Mouse (Mus musculus) natural killer cell, adult 2 months (primary cell): ENCODE measurements around the gene Myom1.

Experiments
- DNase-seq, 2 experiments: peaks; one replicate each; pipeline ENCODE4 v3.0.0; 2022; ENCODE audit warnings: low spot score in 2 of 2

Myom1 gene

DNA sequence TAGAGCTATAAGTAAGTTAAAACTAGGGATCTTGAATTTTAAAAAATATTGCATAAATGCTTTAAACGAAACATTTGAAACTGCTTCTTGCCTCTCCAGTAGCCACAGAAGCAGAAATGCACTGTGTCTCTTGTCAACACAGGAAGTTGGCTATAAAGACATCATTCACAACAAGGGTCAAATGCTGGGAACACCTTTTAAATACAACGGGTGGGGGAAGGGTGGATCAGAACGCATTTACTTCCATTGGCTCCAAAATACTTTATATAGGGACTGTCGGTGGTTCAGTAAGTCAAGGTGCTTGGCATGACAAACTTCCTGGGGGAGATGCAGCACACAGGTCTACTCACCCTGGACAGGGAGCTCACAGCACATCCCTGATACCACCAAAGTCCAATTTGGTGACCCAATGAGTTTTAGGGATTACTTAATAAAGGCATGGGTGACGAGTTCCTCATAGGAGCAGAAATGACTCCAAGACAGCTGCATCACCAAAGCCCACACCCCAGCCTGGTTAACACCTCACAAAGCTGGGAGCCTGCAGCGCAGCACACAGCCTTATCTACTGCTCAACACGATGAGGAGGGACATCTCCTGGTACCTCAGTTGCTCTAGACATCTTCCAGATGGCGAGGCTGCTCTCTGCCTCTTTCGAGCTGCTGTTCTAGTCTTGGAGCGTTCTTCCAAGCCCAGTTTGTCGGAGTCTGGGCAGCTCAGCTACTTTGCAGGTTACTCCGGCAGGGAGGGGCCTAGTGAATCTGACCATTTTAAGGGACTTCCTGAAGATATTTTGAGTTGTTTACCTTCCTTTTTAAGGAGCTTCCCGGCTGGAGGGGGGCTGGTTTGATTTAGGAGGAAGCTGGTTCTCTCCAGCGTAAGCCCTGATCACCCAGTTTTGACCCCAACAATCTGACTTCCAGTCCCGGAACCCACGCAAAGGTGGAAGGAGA is 134.2 kb downstream of the Myom1 start:
- DNase-seq, result no peak

DNA sequence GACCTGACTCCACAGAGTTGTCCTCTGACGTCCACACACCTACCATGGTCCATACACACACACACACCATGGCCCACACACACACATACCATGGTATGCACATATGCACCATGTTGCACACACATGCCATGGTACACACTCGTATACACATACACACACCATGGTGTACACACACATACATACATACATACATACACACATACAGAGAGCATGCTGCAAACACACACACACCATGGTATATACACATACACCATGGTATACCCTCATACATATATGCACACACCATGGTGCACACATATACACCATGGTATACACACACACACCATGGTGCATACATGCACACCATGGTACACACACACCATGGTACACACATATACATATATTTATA is 134.9 kb downstream of the Myom1 start:
- no peak for DNase-seq

DNA sequence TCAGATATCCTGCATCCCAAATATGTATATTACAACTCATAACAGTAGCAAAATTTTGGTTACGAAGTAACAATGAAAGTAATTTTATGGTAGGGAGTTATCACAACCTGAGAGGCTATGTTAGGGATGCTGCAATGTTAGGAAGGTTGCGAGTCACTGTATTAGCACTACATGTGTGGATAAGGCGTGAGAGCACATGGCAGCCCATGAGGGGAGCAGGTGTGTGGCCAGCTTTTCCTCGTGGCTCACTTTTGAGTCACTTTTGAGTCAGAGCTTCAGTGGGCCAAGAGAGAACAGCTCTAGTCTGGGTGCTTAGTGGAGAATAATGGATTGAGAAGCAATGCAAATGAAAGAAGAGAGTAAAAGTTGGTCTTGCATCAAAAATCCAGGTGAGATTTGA is 139.6 kb downstream of the Myom1 start:
- DNase-seq, result no peak

DNA sequence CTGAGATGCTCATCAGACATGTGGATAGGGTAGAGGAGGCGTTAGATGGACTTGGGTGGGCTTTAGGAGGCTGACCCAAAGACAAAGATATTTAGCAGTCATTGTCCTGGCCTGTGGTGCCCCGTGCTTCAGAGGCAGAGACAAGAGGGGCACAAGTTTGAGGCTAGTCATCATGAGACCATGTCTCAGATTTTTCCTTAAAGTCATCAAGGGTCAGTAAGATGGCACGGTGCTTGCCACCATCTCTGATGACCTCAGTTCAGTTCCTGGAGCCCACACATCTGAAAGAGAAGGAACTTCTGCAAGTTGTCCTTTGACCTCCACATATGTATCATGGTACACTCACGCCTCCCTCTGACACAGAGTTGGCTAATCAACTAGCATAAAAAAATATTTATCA is 140.7 kb downstream of the Myom1 start:
- DNase-seq, result no peak

DNA sequence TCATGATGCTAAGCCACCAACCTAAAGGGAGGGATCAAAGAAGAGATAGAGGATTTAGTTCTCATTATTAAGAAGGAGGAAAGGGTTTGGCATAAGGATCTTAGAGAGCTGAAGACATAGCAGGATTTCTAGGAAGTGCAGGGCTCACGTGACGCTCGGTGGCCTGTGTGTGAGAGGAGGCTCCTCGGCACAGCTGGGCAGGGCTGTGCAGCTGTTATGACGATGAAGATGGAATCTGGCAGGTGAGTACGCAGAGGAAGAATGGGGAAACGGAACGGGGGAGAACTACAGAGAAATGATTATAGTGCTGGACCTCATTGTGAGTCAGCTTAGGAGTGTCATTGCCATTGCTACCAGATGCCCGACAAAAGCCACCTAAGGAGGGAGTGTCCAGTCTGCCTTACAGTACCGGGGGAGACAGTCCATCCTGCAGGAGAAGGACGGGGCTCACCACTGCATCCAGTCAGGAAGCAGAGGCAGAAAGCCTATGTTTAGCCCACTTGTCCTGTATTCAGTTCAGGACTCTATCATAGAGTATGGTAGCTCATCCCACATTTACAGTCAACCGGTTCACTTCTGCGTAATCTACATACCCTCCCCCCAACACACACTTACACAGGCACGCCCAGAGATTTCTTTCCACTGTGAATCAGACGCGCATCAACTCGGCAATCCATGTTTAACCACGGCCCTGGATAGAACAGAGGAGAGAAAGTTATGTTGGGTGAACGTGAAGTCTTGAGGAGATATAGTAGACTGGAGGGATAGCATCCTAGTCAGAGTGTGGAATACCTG is 142.1 kb downstream of the Myom1 start:
- DNase-seq, result no peak

DNA sequence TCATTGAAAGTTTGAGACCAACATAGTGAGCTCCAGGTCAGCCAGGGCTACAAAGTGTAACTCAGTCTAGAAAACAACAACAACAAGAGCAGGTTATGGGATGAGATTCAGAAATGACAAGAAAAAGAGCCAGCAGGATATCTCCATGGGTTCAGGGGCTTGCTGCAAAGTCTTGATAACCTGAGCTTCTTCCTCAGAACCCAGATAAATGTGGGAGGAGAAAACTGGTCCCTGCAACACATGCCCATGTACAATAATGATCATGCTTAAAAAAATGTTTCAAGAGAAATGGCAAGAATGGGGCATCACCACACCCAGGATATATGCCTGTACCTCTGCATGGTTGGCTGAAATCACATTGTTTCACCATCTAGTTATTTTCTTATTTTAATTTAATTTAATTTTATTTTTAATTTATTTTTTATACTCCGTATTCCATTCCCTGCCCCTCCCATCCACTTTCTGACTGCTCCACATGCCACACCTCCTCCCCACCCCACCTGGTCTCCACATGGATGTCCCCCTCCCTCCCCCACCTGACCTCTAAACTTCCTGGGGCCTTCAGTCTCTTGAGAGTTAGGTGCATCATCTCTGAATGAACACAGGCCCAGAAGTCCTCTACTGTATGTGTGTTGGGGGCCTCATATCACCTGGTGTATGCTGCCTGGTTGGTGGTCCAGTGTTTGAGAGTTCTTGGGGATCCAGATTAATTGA is 143.0 kb downstream of the Myom1 start:
- no peak for DNase-seq

DNA sequence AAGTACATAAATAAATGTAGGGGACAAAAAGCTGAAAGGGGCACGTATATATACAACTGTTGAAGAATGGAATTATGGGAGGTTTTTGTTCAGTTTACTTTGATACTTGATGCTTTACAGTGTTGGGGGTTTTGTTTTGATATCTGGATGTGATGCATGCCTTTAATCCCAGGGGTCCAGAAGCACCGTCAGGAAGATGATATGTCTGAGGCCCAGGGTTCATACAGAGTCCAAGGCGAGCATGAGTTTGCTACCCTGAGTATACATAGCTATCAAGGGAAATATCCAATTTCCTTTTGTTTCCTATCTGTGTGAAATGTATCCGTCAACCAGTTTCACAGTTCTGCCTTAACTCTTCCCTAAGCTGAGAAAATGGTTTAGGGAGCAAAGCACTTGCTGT is 150.9 kb downstream of the Myom1 start:
- DNase-seq, result no peak

DNA sequence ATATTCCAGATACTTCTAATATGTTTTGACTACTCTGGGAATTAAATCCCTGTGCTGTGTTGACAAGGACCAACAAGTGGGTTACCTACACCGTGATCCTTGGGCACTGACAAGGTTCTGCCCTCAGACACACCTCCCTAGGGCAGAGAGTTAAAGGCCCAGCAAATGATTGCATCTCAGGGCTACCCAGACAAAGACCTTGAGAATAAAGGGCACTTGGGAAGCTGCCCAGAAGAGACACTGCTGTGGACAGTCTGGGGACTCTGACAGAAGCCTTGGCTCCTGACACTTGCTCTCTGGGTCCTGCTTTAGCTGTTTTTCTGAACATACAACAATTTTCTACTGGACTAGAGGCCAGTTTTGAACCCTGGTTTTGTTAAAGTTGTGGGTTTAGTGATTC is 152.8 kb downstream of the Myom1 start:
- no peak for DNase-seq

DNA sequence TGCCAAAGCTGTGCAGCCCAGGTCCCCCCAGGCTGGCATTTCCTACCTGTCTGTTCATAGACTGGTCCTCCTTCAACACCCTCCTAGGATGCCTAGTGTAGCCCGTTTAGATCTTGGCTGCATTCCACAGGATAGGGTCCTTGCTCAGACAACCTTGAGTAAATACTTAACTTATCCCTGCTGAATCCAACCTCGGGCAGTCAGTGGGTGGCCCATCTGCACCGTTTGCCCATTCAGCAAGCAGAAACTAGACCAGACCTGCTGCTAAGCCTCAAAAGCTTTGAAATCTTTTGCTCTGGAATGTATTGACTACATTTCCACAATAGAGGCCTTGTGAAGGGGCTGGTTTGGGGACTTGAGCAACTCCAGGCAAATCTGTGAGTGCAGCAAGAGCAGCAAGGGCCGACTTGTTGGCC is 156.7 kb downstream of the Myom1 start:
- no peak for DNase-seq

DNA sequence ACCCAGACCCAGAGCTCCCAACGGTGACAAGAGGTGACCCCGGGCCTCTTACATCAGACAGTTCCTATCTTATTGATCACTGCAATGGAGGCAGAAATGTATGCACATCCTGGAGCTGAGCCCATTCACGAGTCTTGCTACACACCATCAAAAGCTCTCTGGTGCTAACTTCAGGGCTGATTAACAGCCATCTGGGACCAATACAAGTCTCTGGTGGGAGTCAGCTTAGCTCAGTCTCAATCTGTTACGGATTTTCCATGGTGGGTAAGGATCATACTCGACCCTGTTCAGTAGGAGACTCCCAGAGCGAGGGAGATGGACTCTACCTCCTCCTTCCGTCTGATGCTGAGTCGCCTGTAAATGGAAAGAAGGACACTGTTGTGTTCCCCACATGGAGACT is 157.3 kb downstream of the Myom1 start:
- no peak for DNase-seq

DNA sequence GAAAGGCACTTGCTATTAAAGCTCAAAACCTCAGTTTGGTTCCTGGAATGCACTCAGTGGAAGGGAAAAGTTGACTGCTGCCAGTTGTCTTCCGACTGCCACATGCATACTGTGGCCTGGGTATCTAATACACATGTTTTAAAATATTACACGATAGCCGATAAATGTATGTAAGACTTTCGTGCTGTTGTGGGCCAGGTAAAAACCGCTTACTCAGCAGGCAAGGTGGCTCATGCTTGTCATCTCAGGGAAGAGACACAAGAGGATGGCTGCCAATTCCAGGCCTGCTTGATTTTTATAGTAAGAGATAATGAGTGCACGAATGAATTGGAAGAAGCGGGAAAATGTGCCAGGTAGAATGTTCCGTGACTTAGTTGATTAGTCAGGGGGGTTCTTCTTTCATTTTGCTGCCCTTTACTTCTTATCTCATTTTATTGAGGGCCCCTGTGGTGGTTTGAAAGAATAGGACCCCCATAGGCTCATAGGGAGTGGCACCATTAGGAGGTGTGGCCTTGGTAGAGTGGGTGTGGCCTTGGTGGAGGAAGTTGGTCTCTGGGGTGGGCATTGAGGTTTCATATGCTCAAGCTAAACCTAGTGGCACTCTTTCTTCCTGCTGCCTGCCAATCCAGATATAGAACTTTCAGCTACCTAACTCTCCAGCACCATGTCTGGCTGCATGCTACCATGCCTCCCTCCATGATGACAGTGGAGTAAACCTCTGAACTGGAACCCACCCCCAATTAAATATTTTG is 158.0 kb downstream of the Myom1 start:
- DNase-seq, result no peak

DNA sequence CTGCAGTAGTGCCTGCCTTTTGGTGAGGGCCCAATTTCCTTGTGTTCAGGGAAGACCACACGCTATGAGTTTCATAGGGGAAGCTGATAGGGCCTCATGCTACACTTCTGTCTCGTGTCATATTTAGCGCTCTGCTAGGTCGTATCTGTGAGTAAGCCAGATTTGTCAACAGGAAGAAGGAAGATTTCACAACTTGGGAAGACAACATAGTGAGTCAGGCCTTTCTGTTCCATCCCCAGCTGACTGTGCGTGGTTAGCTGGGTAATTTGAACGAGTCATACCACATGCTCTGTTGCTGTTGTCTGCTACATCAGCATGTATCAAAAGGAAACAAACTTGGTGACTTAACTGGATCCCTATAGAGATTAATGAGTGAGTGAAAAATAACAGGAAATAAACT is 162.6 kb downstream of the Myom1 start:
- peak in 1 of 2 experiments; percentile 28 for DNase-seq

DNA sequence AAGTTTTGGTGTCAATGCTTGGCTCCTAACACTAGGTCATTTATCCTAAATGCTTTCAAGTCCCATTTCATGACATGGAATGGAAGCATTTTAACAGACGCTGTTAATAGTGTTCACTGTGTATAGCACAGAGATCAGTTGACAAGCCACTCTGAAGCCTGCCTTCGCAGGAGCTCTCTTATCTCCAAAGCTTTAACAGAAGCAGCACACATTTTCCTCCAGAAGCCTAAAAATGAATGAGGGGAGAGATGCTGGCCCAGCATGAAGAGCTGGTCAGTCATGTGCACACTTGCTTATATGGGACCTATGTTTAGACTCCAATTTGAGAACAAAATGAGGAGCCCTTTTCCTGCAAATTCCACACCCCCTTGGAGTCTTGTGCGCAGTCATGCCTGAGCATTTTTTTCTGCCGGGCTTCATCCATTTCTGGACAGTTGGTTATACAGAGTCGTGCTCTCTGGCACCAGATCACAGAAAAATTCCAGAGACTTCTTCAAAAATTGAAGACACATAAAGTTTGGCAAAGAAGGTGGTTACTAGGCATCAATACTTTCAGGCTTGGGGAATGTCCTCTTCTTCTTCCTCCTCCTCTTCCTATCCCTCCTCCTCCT is 165.9 kb downstream of the Myom1 start:
- no peak for DNase-seq

DNA sequence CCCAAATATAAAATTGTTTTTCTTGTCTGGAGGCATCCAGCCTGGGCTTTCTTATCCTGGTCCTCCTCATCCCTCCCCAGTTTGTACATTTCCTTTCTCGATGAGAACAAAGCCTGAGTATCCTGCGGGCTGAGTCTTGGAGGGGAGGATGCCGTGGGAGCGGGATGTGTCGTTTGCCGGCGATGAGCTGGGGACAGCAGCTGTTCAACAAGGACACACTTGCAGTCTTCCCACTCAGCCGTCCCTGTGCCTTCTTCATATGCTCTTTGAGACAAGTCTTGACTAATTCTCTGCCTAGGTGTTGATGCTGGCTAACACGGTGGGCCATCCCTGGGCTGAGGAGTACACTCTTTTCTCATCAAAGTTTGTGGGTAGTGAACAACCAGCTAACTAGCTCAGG is 166.4 kb downstream of the Myom1 start:
- DNase-seq, result no peak

DNA sequence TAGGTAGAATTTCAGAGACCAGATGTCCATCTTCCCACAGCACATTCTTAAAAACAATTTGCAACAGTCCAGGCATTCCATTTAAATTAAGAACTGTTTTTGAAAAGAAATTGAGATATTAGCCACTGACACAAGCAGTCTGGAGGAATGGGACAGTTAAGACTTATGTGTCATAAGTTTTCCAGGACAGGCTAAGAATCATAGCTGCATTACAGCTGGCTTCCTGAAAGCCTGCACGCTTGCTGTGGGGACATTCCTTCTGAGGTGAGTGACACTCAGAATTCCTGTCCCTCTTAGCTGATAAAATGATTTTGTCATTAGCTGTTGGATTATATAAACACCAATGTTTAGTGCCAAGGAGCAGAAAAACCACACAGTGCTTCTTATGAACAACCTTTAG is 167.2 kb downstream of the Myom1 start:
- no peak for DNase-seq

DNA sequence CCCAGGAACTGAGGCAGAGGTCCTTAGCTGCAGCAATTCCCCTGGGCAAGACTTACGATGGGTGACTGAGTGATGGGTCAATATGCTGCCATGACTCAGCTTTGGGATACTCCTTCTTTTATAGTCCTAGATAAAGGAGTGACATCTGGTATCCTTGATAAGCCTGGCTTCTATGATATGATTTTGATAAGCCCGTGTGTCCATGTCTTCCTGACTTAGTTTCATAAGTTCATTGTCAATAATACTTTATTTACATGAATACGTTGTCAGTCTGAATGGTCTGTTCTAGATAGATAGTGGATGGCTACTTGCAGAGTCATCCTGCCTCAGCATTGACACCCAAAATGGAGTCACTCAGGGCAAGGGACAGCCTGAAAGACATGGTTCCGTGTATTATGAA is 168.7 kb downstream of the Myom1 start:
- DNase-seq, result no peak
